In genomic region chr10:34281962-34282388, GRCm38 (mm10) we compare ENCODE assay signal across 8 mouse cellular contexts. TPM values are rescaled to one million over a fixed set of nuclear protein-coding genes. Genes with fewer than 3 reads are reported as not detected.
DNase-seq lines count a peak whose midpoint lies in the region; ATAC-seq and TF ChIP-seq lines count a peak whose summit lies in the region.

Gene Tspyl1 (plus strand): TSS chr10:34282190.

- peak within 1 kb of the TSS; percentile 96 for H3K9ac ChIP-seq in lung, postnatal 0 days (replicated peaks; ENCODE audit: low read depth)

- H3K36me3 ChIP-seq in hindbrain, embryonic 10.5 days = peaks cover 9% of the 10 kb centered on the region
- H3K36me3 ChIP-seq in lung, postnatal 0 days (ENCODE audit: insufficient read depth, low read length) = no peaks in the 10 kb centered on the region

- peak; percentile 100 for DNase-seq in MN1 (ENCODE audit: low spot score)
- DNase-seq in cerebellum, adult 9-10 months = peak; percentile 97
- peak; percentile 96 for DNase-seq in hindbrain, embryonic 10.5 days (ENCODE audit: low spot score)
- peak; percentile 98 for DNase-seq in layer of hippocampus, adult 9-11 months
- peak; percentile 98 for DNase-seq in lung, postnatal 0 days (ENCODE audit: low spot score)
- DNase-seq in ovary, postnatal 14 days (ENCODE audit: low spot score) = peak; percentile 94
- DNase-seq in thymus, postnatal 14 days = peak; percentile 99

- peak; percentile 92 for TF ChIP-seq EP300 in lung, postnatal 0 days (IDR thresholded peaks at IDR 0.05)

- H3K9me3 ChIP-seq in hindbrain, embryonic 10.5 days = no peaks in the 10 kb centered on the region
- no peaks in the 10 kb centered on the region for H3K9me3 ChIP-seq in lung, postnatal 0 days (ENCODE audit: low read length)

- no peaks in the 10 kb centered on the region for H3K27me3 ChIP-seq in hindbrain, embryonic 10.5 days (ENCODE audit: insufficient read depth, poor library complexity, severe bottlenecking)
- H3K27me3 ChIP-seq in lung, postnatal 0 days (replicated peaks; ENCODE audit: insufficient read depth, low read length) = no peaks in the 10 kb centered on the region

- H3K4me3 ChIP-seq in hindbrain, embryonic 10.5 days = peak within 1 kb of the TSS; percentile 94
- peak within 1 kb of the TSS; percentile 99 for H3K4me3 ChIP-seq in lung, postnatal 0 days (ENCODE audit: low read depth, low read length)

- peak; percentile 95 for ATAC-seq in frontal cortex, adult (ENCODE audit: low TSS enrichment)
- ATAC-seq in lung, postnatal 0 days = peak; percentile 98

- H3K27ac ChIP-seq in hindbrain, embryonic 10.5 days = peak within 1 kb of the TSS; percentile 94
- H3K27ac ChIP-seq in lung, postnatal 0 days (ENCODE audit: low read length) = peak within 1 kb of the TSS; percentile 90

- under 1% methylated on average over 38 of the region's 38 CpGs for WGBS in hindbrain, embryonic 10.5 days
- under 1% methylated on average over 38 of the region's 38 CpGs for WGBS in lung, postnatal 0 days

- no peak for TF ChIP-seq CTCF in lung, postnatal 0 days (IDR thresholded peaks at IDR 0.05)

- peak within 1 kb of the TSS; percentile 69 for H3K4me2 ChIP-seq in lung, postnatal 0 days (replicated peaks; ENCODE audit: low read depth, low read length)

- peaks cover 25% of the 10 kb centered on the region for H3K4me1 ChIP-seq in hindbrain, embryonic 10.5 days (replicated peaks)
- peaks cover 10% of the 10 kb centered on the region; the same call in 1 of the 2 replicates for H3K4me1 ChIP-seq in lung, postnatal 0 days (ENCODE audit: insufficient read depth, low read depth, low read length)

RNA-seq across cellular contexts. Expression of gene Tspyl1, which starts in this region (rescaled TPM):
- 70.1 and 83.3 TPM in 2 replicates for polyA plus RNA-seq in hindbrain, embryonic 10.5 days (2016; fragmentation: Nextera tagmentation; extraction: Ambion mirVana)
- 73.3 and 79.6 TPM in 2 replicates for polyA plus RNA-seq in lung, postnatal 0 days (2015; fragmentation: Nextera tagmentation; extraction: Ambion mirVana)

Comparison
In these comparisons a context has a peak if more than half of its experiments do, and no peak if none do; other contexts are left out.
1. Peak in every context shown above with its lines: DNase-seq, ATAC-seq, H3K4me3 ChIP-seq and H3K27ac ChIP-seq.